Mouse (Mus musculus) embryo, embryonic 11.5 days (tissue): ENCODE results near the gene Gramd1b.
A peak's percentile ranks its signal among the peaks of the same experiment; 100 is the strongest.

Source experiments
- DNase-seq: peaks from one replicate; pipeline ENCODE4 v3.0.0-alpha.2; 2012; ENCODE audit warnings: low read depth, low spot score

The Gramd1b gene

GRCm38 (mm10) chr9:40426282-40426964 is 104.8 kb downstream of the Gramd1b start:
- no peak for DNase-seq

- DNase-seq, result no peak
Observed at GRCm38 (mm10) chr9:40424874-40425273, 106.3 kb downstream of the Gramd1b start.

GRCm38 (mm10) chr9:40423427-40423867 is 107.7 kb downstream of the Gramd1b start:
- no peak for DNase-seq

GRCm38 (mm10) chr9:40422368-40423057 is 108.7 kb downstream of the Gramd1b start:
- DNase-seq, result no peak

- DNase-seq, result no peak
Observed at GRCm38 (mm10) chr9:40420652-40421335, 110.4 kb downstream of the Gramd1b start.

GRCm38 (mm10) chr9:40418803-40419202 is 112.4 kb downstream of the Gramd1b start:
- DNase-seq, result no peak

- DNase-seq, result no peak
Observed at GRCm38 (mm10) chr9:40416150-40416549, 115.0 kb downstream of the Gramd1b start.

GRCm38 (mm10) chr9:40414904-40415766 is 116.0 kb downstream of the Gramd1b start:
- DNase-seq, result peak; percentile 81

- DNase-seq, result no peak
Observed at GRCm38 (mm10) chr9:40414498-40414903, 116.7 kb downstream of the Gramd1b start.

GRCm38 (mm10) chr9:40413601-40414000 is 117.6 kb downstream of the Gramd1b start:
- DNase-seq, result no peak

- DNase-seq, result no peak
Observed at GRCm38 (mm10) chr9:40412931-40413330, 118.3 kb downstream of the Gramd1b start.

- DNase-seq, result no peak
Observed at GRCm38 (mm10) chr9:40412246-40412645, 118.9 kb downstream of the Gramd1b start.

- DNase-seq, result no peak
Observed at GRCm38 (mm10) chr9:40410895-40411294, 120.3 kb downstream of the Gramd1b start.

- DNase-seq, result no peak
Observed at GRCm38 (mm10) chr9:40409071-40409470, 122.1 kb downstream of the Gramd1b start.

GRCm38 (mm10) chr9:40408415-40408814 is 122.8 kb downstream of the Gramd1b start:
- no peak for DNase-seq

- DNase-seq, result no peak
Observed at GRCm38 (mm10) chr9:40407876-40408275, 123.3 kb downstream of the Gramd1b start.

GRCm38 (mm10) chr9:40405804-40406203 is 125.4 kb downstream of the Gramd1b start:
- no peak for DNase-seq

GRCm38 (mm10) chr9:40405263-40405662 is 125.9 kb downstream of the Gramd1b start:
- no peak for DNase-seq

GRCm38 (mm10) chr9:40404637-40405036 is 126.5 kb downstream of the Gramd1b start:
- DNase-seq, result no peak

- DNase-seq, result no peak
Observed at GRCm38 (mm10) chr9:40403750-40404149, 127.4 kb downstream of the Gramd1b start.

GRCm38 (mm10) chr9:40401818-40402217 is 129.4 kb downstream of the Gramd1b start:
- DNase-seq, result no peak

- no peak for DNase-seq
Observed at GRCm38 (mm10) chr9:40400854-40401253, 130.3 kb downstream of the Gramd1b start.
